Mouse (Mus musculus) embryonic fibroblast, embryonic 13.5 days (primary cell): ENCODE data around the gene Dst. TPM values are rescaled to one million over a fixed set of nuclear protein-coding genes. Genes with fewer than 3 reads are reported as not detected.

ENCODE experiments used
- H3K27ac ChIP-seq: 2 replicates; pipeline ENCODE4 v1.5.1; 2012; ENCODE audit warnings: low read length, control low read depth, inconsistent platforms; ENCODE audit not compliant: insufficient read depth
- H3K4me1 ChIP-seq: 2 replicates; pipeline ENCODE4 v1.6.1; 2011; ENCODE audit warnings: low read length; ENCODE audit not compliant: control insufficient read depth, insufficient read depth
- H3K4me3 ChIP-seq: 2 replicates; pipeline ENCODE4 v1.5.1; 2011; ENCODE audit warnings: mild to moderate bottlenecking, control low read depth, low read length; ENCODE audit not compliant: insufficient read depth
- CTCF ChIP-seq: IDR thresholded peaks from 2 replicates; pipeline ENCODE4 v1.5.1; 2011; ENCODE audit warnings: mild to moderate bottlenecking, control low read depth, low read length, moderate library complexity, borderline replicate concordance; ENCODE audit not compliant: insufficient read depth
- POLR2A ChIP-seq: IDR thresholded peaks from 2 replicates; pipeline ENCODE4 v1.6.1; 2011; ENCODE audit warnings: low read depth, mild to moderate bottlenecking, control low read depth, low read length, moderate library complexity
- polyA plus RNA-seq: library from polyadenylated mRNA; stranded (reverse); fragments of >200 nt; gene quantifications from 2 replicates; pipeline ENCODE4 v1.2.4, GENCODE M21; 2011; ENCODE audit warnings: low read depth; ENCODE audit not compliant: missing spikeins, insufficient read length

Gene Dst
- polyA plus RNA-seq, 1 experiment, result 101 TPM

- Histone ChIP-seq H3K4me3 (no peak overlapping the region), H3K27ac (no peak overlapping the region), H3K4me1 (peaks cover 15% of the 10 kb centered on the region)
- no peak for TF ChIP-seq POLR2A
These were observed 279.5 kb downstream of the Dst start for GRCm38 (mm10) chr1:34187501-34187900.

GRCm38 (mm10) chr1:34188721-34189236 lies 280.8 kb downstream of the Dst start:
- Histone ChIP-seq H3K4me1 (peaks cover 12% of the 10 kb centered on the region), H3K27ac (no peak overlapping the region), H3K4me3 (no peak overlapping the region)
- TF ChIP-seq CTCF, result no peak
- TF ChIP-seq POLR2A, result no peak

GRCm38 (mm10) chr1:34189318-34189717 lies 281.3 kb downstream of the Dst start:
- no peak overlapping the region for H3K4me3 ChIP-seq
- no peak overlapping the region for H3K27ac ChIP-seq
- H3K4me1 ChIP-seq, result peaks cover 11% of the 10 kb centered on the region
- TF ChIP-seq POLR2A (no peak), CTCF (no peak)

GRCm38 (mm10) chr1:34189970-34190369 lies 281.9 kb downstream of the Dst start:
- no peak overlapping the region for H3K27ac ChIP-seq

GRCm38 (mm10) chr1:34192174-34192573 lies 284.1 kb downstream of the Dst start:
- no peak overlapping the region for H3K27ac ChIP-seq
- no peak overlapping the region for H3K4me3 ChIP-seq
- H3K4me1 ChIP-seq, result no peaks in the 10 kb centered on the region
- TF ChIP-seq POLR2A, result no peak
- TF ChIP-seq CTCF, result no peak

More at GRCm38 (mm10) chr1:34189970-34190369, 281.9 kb downstream of the Dst start:
- peaks cover 6% of the 10 kb centered on the region for H3K4me1 ChIP-seq
- TF ChIP-seq POLR2A (no peak), CTCF (peak; percentile 30; the same call in 1 of the 2 replicates)
- no peak overlapping the region for H3K4me3 ChIP-seq

- no peaks in the 10 kb centered on the region for H3K4me1 ChIP-seq
- no peak overlapping the region for H3K4me3 ChIP-seq
- TF ChIP-seq POLR2A, result no peak
- no peak overlapping the region for H3K27ac ChIP-seq
These were observed 292.8 kb downstream of the Dst start for GRCm38 (mm10) chr1:34200791-34201190.

- H3K27ac ChIP-seq, result no peak overlapping the region
- H3K4me3 ChIP-seq, result no peak overlapping the region
- no peak for TF ChIP-seq POLR2A
- no peak for TF ChIP-seq CTCF
- H3K4me1 ChIP-seq, result no peaks in the 10 kb centered on the region
These were observed 293.5 kb downstream of the Dst start for GRCm38 (mm10) chr1:34201483-34201882.

- TF ChIP-seq CTCF, result no peak
- no peak for TF ChIP-seq POLR2A
- Histone ChIP-seq H3K27ac (no peak overlapping the region), H3K4me1 (no peaks in the 10 kb centered on the region), H3K4me3 (no peak overlapping the region)
These were observed 303.7 kb downstream of the Dst start for GRCm38 (mm10) chr1:34211704-34212103.

GRCm38 (mm10) chr1:34216456-34216855 lies 308.4 kb downstream of the Dst start:
- Histone ChIP-seq H3K4me1 (no peaks in the 10 kb centered on the region), H3K27ac (no peak overlapping the region), H3K4me3 (no peak overlapping the region)
- TF ChIP-seq CTCF (no peak), POLR2A (no peak)

GRCm38 (mm10) chr1:34218323-34218722 lies 310.3 kb downstream of the Dst start:
- no peak overlapping the region for H3K27ac ChIP-seq
- TF ChIP-seq CTCF, result peak; percentile 90
- TF ChIP-seq POLR2A, result no peak
- H3K4me1 ChIP-seq, result no peaks in the 10 kb centered on the region
- H3K4me3 ChIP-seq, result no peak overlapping the region

GRCm38 (mm10) chr1:34218801-34219200 lies 310.8 kb downstream of the Dst start:
- H3K27ac ChIP-seq, result no peak overlapping the region
- H3K4me1 ChIP-seq, result no peaks in the 10 kb centered on the region
- H3K4me3 ChIP-seq, result no peak overlapping the region
- TF ChIP-seq POLR2A (no peak), CTCF (no peak)
